Mouse (Mus musculus) right cerebral cortex, postnatal 36 days (tissue): ENCODE data around the gene Col16a1.

Source experiments
- DNase-seq, 2 experiments: peaks; one replicate each; pipeline ENCODE4 v3.0.0; 2022; ENCODE audit warnings: low spot score in 2 of 2, mixed read lengths in 1 of 2

Gene Col16a1

GRCm38 (mm10) chr4:130130641-130131350, 83.2 kb downstream of the Col16a1 start:
- no peak for DNase-seq

- DNase-seq = no peak
Measured at GRCm38 (mm10) chr4:130131448-130132105, 83.9 kb downstream of the Col16a1 start.

- no peak for DNase-seq
Measured at GRCm38 (mm10) chr4:130133399-130133798, 85.8 kb downstream of the Col16a1 start.

- DNase-seq = peak in 1 of 2 experiments; percentile 20
Measured at GRCm38 (mm10) chr4:130138441-130139213, 91.0 kb downstream of the Col16a1 start.

GRCm38 (mm10) chr4:130139214-130139492, 91.5 kb downstream of the Col16a1 start, which contains the start of gene Hcrtr1:
Gene Hcrtr1 (minus strand): TSS chr4:130139359.
- no peak for DNase-seq

GRCm38 (mm10) chr4:130140992-130141402, 93.4 kb downstream of the Col16a1 start:
- DNase-seq = peak; percentile 57 to 65

- no peak for DNase-seq
Measured at GRCm38 (mm10) chr4:130141786-130142185, 94.1 kb downstream of the Col16a1 start.

GRCm38 (mm10) chr4:130148405-130148804, 100.8 kb downstream of the Col16a1 start:
- DNase-seq = no peak
